In the genomic region with DNA sequence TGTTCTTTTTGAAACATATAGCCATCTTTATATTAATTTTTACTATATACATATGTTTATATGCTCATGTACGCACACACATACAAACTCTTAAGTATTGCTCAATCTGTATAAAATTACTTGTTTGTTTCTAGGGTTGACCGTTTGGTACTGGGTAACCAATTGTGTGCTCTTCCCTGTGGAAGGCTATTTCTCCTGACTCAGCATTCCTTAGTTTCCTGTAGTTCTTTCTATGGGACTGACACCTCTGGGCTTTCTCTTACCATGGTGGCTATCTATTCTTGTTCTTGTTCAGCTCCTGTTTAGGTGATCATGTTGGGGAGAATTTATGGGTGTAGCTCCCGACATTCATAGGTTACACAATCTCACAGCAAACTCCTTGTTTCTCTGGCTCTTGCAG, we compare ENCODE assay signal across 16 mouse cellular contexts.
"Had no signal": no experiment of that assay in that cellular context is flagged by ENCODE, and none has a peak within 500 bp of the region (broad histone marks: within the 10 kb centered on the region; RNA-seq: fewer than 3 reads in every experiment).

No protein-coding gene starts in this region.

- H3K9me3 ChIP-seq: neural tube, embryonic 12.5 days; neural tube, embryonic 13.5 days; neural tube, embryonic 15.5 days; stomach, embryonic 15.5 days had no signal

- H3K4me3 ChIP-seq: neural tube, embryonic 12.5 days; neural tube, embryonic 13.5 days; neural tube, embryonic 15.5 days; stomach, embryonic 15.5 days had no signal

- H3K36me3 ChIP-seq: neural tube, embryonic 12.5 days; neural tube, embryonic 13.5 days; neural tube, embryonic 15.5 days; stomach, embryonic 15.5 days had no signal

- H3K4me2 ChIP-seq: neural tube, embryonic 12.5 days; neural tube, embryonic 13.5 days; neural tube, embryonic 15.5 days; stomach, embryonic 15.5 days had no signal

- H3K27ac ChIP-seq: neural tube, embryonic 12.5 days; neural tube, embryonic 13.5 days; neural tube, embryonic 15.5 days; stomach, embryonic 15.5 days had no signal

- H3K27me3 ChIP-seq: neural tube, embryonic 12.5 days; neural tube, embryonic 13.5 days; neural tube, embryonic 15.5 days; stomach, embryonic 15.5 days had no signal

- H3K4me1 ChIP-seq: neural tube, embryonic 12.5 days; neural tube, embryonic 13.5 days; neural tube, embryonic 15.5 days; stomach, embryonic 15.5 days had no signal

- DNase-seq: retina, postnatal 1 day; right cerebral cortex, adult 18-20 months; right cerebral cortex, postnatal 14 days; right cerebral cortex, postnatal 25 days; right cerebral cortex, postnatal 4 days; spleen, adult 18-20 months; thymus, adult 18-20 months; thymus, adult 2 months; thymus, postnatal 14 days; thymus, postnatal 25 days; thymus, postnatal 36 days; thymus, postnatal 4 days had no signal

- H3K9ac ChIP-seq: neural tube, embryonic 12.5 days; neural tube, embryonic 13.5 days; neural tube, embryonic 15.5 days; stomach, embryonic 15.5 days had no signal
